Mouse (Mus musculus) ES-Bruce4 (cell line): Measurements from ENCODE around the gene Elp4. TPM values are rescaled to one million over a fixed set of nuclear protein-coding genes. Genes with fewer than 3 reads are reported as not detected.

Source experiments
- H3K27ac ChIP-seq: 2 replicates; pipeline ENCODE4 v1.5.1; 2012; ENCODE audit warnings: low read length, inconsistent platforms; ENCODE audit not compliant: insufficient read depth
- H3K27me3 ChIP-seq: 2 replicates; pipeline ENCODE4 v1.6.1; 2012; ENCODE audit warnings: mild to moderate bottlenecking, low read length, inconsistent platforms; ENCODE audit not compliant: control insufficient read depth, poor library complexity, insufficient read depth, severe bottlenecking
- H3K36me3 ChIP-seq: 2 replicates; pipeline ENCODE4 v1.6.1; 2012; ENCODE audit warnings: inconsistent platforms, mild to moderate bottlenecking, low read length, moderate library complexity; ENCODE audit not compliant: control insufficient read depth, poor library complexity, insufficient read depth, severe bottlenecking
- H3K4me1 ChIP-seq: one replicate; pipeline ENCODE4 v1.8.1; 2011; ENCODE audit warnings: low read length; ENCODE audit not compliant: control insufficient read depth, insufficient read depth
- H3K4me3 ChIP-seq: 2 replicates; pipeline ENCODE4 v1.5.1; 2011; ENCODE audit warnings: low read depth, mild to moderate bottlenecking, low read length
- H3K9ac ChIP-seq: 2 replicates; pipeline ENCODE4 v1.6.1; 2012; ENCODE audit warnings: low read depth, mild to moderate bottlenecking, inconsistent platforms; ENCODE audit not compliant: poor library complexity, severe bottlenecking
- H3K9me3 ChIP-seq: replicated peaks from 2 replicates; pipeline ENCODE4 v1.6.1; 2012; ENCODE audit warnings: mild to moderate bottlenecking, low read length, inconsistent platforms; ENCODE audit not compliant: control insufficient read depth, poor library complexity, insufficient read depth, severe bottlenecking
- CTCF ChIP-seq: IDR thresholded peaks from one replicate; pipeline ENCODE4 v1.8.1; 2011; ENCODE audit warnings: low read depth, low read length
- EP300 ChIP-seq: IDR thresholded peaks from 2 replicates; pipeline ENCODE4 v1.6.1; 2011; ENCODE audit warnings: low read depth, low read length; ENCODE audit not compliant: insufficient read depth
- POLR2A ChIP-seq: IDR thresholded peaks from one replicate; pipeline ENCODE4 v1.8.1; 2011; ENCODE audit warnings: low read length; ENCODE audit not compliant: insufficient read depth
- polyA plus RNA-seq: library from polyadenylated mRNA; stranded (reverse); fragments of >200 nt; gene quantifications from 2 replicates; pipeline ENCODE4 v1.2.4, GENCODE M21; 2011; ENCODE audit warnings: low read depth; ENCODE audit not compliant: missing spikeins, insufficient read depth, insufficient read length

Elp4 gene
- polyA plus RNA-seq, 1 experiment = 20.5 TPM

- H3K9ac ChIP-seq = no peak overlapping the region
- no peaks in the 10 kb centered on the region for H3K9me3 ChIP-seq
- peaks cover 31% of the 10 kb centered on the region for H3K27me3 ChIP-seq
- H3K27ac ChIP-seq = no peak overlapping the region
- TF ChIP-seq EP300 (no peak), CTCF (no peak), POLR2A (no peak)
- H3K4me3 ChIP-seq = no peak overlapping the region
- no peaks in the 10 kb centered on the region for H3K4me1 ChIP-seq
- H3K36me3 ChIP-seq = no peaks in the 10 kb centered on the region
Measured at GRCm38 (mm10) chr2:105678306-105678705, 226.1 kb downstream of the Elp4 start.

GRCm38 (mm10) chr2:105677434-105678105 lies 226.8 kb downstream of the Elp4 start:
- TF ChIP-seq EP300 (peak; percentile 55; the same call in 1 of the 2 replicates), CTCF (no peak)
- Histone ChIP-seq H3K4me3 (no peak overlapping the region), H3K9me3 (no peaks in the 10 kb centered on the region), H3K4me1 (no peaks in the 10 kb centered on the region), H3K27me3 (peaks cover 33% of the 10 kb centered on the region), H3K36me3 (no peaks in the 10 kb centered on the region), H3K9ac (no peak overlapping the region), H3K27ac (no peak overlapping the region)

- Histone ChIP-seq H3K27ac (no peak overlapping the region), H3K9ac (peak overlapping the region; percentile 56), H3K4me3 (peak overlapping the region; percentile 62; the same call in 1 of the 2 replicates), H3K27me3 (peaks cover 29% of the 10 kb centered on the region), H3K4me1 (no peaks in the 10 kb centered on the region), H3K9me3 (no peaks in the 10 kb centered on the region), H3K36me3 (no peaks in the 10 kb centered on the region)
- TF ChIP-seq POLR2A (no peak), EP300 (no peak), CTCF (no peak)
Measured at GRCm38 (mm10) chr2:105676909-105677433, 227.4 kb downstream of the Elp4 start.

- Histone ChIP-seq H3K9ac (peak overlapping the region; percentile 56), H3K4me3 (peak overlapping the region; percentile 62), H3K9me3 (no peaks in the 10 kb centered on the region), H3K27me3 (peaks cover 28% of the 10 kb centered on the region), H3K36me3 (no peaks in the 10 kb centered on the region), H3K4me1 (no peaks in the 10 kb centered on the region), H3K27ac (no peak overlapping the region)
- no peak for TF ChIP-seq EP300
- TF ChIP-seq CTCF = no peak
- no peak for TF ChIP-seq POLR2A
Measured at GRCm38 (mm10) chr2:105676080-105676908, 228.1 kb downstream of the Elp4 start.

- Histone ChIP-seq H3K9me3 (no peaks in the 10 kb centered on the region), H3K36me3 (no peaks in the 10 kb centered on the region), H3K4me3 (peak overlapping the region; percentile 62), H3K27me3 (peaks cover 33% of the 10 kb centered on the region), H3K9ac (peak overlapping the region; percentile 56), H3K27ac (no peak overlapping the region), H3K4me1 (no peaks in the 10 kb centered on the region)
- no peak for TF ChIP-seq EP300
- no peak for TF ChIP-seq CTCF
- TF ChIP-seq POLR2A = no peak
Measured at GRCm38 (mm10) chr2:105675730-105676079, 228.7 kb downstream of the Elp4 start.
